Mouse (Mus musculus): ENCODE data around the gene Leap2.

GRCm38 (mm10) chr11:53425251-53425650, 2.3 kb upstream of the Leap2 start:
- no peak for TF ChIP-seq CTCF (IDR thresholded peaks at IDR 0.05; ENCODE audit: insufficient read depth, low read depth, low read length)
- no peak for TF ChIP-seq POLR2A (IDR thresholded peaks at IDR 0.05; ENCODE audit: insufficient read depth, low read depth, low read length)
